Mouse (Mus musculus) stomach, postnatal 0 days (tissue): Measurements from ENCODE around the gene Tdo2.
A peak's percentile ranks its signal among the peaks of the same experiment; 100 is the strongest.

Experiments used
- CTCF ChIP-seq: IDR thresholded peaks from 2 replicates; pipeline ENCODE4 v1.5.1; 2016; ENCODE audit warnings: antibody characterized with exemption, low read depth, mild to moderate bottlenecking, moderate library complexity
- EP300 ChIP-seq: optimal IDR thresholded peaks from 2 replicates; pipeline ENCODE3; 2016; ENCODE audit warnings: antibody characterized with exemption

DNA sequence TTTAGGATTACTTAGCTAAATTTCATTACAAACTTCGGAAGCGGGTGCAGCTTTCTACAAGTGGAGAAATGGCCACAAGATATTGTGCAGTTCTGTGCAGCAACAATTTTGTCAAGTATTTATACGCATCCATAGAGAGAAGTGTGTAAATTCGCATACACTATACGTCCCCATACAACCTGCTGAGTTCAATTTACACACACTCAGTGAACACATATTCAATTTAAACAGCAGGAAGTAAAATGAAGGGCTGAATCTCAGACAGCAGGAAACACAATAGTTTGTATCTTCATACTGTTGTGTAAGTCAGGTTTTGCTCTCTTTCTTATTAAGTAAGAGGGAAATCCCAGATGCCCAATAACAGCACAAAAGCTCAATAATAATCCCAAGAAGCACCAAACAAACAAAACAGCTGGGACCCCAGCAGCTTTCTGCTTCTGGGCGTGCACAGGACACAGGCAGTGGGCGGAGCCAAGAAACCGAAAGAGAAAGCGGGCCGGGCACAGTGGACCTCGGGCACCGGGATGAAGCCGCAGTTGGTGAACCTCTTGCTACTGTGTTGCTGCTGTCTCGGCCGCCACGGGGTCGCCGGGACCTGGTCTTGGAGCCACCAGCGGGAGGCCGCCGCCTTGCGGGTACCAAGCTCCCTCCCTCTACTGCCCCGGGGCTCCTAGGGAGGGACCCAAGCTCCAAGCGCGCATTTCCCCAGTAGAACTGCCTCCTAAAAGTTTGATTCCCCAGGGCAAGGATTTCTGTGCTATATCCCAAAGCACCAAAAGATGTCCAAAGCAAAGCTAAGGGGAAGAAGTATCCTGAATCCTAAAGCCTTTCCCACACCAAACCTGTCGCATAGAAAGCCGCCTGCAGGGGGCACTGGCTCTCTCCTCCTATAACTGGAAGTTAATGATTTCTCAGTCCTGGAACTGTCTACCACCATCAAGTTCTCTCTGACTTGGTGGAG is 43.6 kb downstream of the Tdo2 start, which contains the start of gene Ctso:
- peak; percentile 89 for TF ChIP-seq CTCF
- no peak for TF ChIP-seq EP300
